Mouse (Mus musculus): ENCODE measurements at regions not wholly inside any gene's neighbourhood (a gene's known extent, or its start where the extent isn't known, plus 50 kb on each side); places are given as distances from the start of the nearest gene placed in this dataset.

DNA sequence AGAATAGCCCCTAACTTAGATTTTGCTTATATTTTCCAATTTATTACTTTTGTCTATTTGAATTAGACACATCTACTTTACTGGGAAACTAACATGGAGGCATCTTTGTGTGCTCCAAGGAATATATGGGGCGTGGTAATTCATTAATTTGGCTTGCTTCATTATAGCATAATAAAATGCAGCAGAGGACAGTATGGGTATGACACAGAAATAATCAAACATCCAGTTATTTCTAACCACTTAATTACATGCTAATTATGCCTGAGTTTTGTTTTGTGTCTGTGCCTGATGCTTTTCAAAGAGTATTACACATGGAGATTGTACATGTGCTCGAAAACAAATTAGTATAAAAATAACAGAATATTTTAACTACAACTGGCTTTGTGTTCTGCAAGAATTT lies 438.0 kb upstream of the Adgrl4 start:
- TF ChIP-seq CTCF (IDR thresholded peaks at IDR 0.05; ENCODE audit: insufficient read depth, low read depth, low read length) (no peak), POLR2A (IDR thresholded peaks at IDR 0.05; ENCODE audit: insufficient read depth, low read depth, low read length) (no peak)

Data from olfactory bulb, adult 2 months (tissue).